25 mouse cellular contexts compared by ENCODE assay signal in genomic region chr10:120269946-120270345, GRCm38 (mm10). TPM values are rescaled to one million over a fixed set of nuclear protein-coding genes. Genes with fewer than 3 reads are reported as not detected.
DNase-seq lines count a peak whose midpoint lies in the region; ATAC-seq and TF ChIP-seq lines count a peak whose summit lies in the region.
"Had no signal": no experiment of that assay in that cellular context is flagged by ENCODE, and none has a peak within 500 bp of the region (broad histone marks: within the 10 kb centered on the region; RNA-seq: fewer than 3 reads in every experiment).

No protein-coding gene starts in this region.

- no peak overlapping the region for H3K4me2 ChIP-seq in forebrain, postnatal 0 days (ENCODE audit: low read depth)
- H3K4me2 ChIP-seq: embryonic facial prominence, embryonic 15.5 days; hindbrain, embryonic 14.5 days; kidney, embryonic 15.5 days; limb, embryonic 15.5 days; liver, embryonic 15.5 days; midbrain, embryonic 12.5 days; neural tube, embryonic 15.5 days had no signal

- 0 out of 2 replicates have a peak, but pooled peaks cover 6% of the 10 kb centered on the region for H3K4me1 ChIP-seq in forebrain, postnatal 0 days (ENCODE audit: insufficient read depth)

- no peak overlapping the region for H3K27ac ChIP-seq in forebrain, postnatal 0 days (ENCODE audit: low read depth, low read length)
- H3K27ac ChIP-seq: embryonic facial prominence, embryonic 15.5 days; heart, adult 2 months; hindbrain, embryonic 14.5 days; kidney, embryonic 15.5 days; limb, embryonic 15.5 days; liver, embryonic 15.5 days; midbrain, embryonic 12.5 days; neural tube, embryonic 15.5 days had no signal

- no peaks in the 10 kb centered on the region for H3K36me3 ChIP-seq in forebrain, postnatal 0 days (ENCODE audit: insufficient read depth)
- H3K36me3 ChIP-seq: embryonic facial prominence, embryonic 15.5 days; kidney, embryonic 15.5 days; limb, embryonic 15.5 days; liver, embryonic 15.5 days; midbrain, embryonic 12.5 days; neural tube, embryonic 15.5 days had no signal

- TF ChIP-seq CTCF in forebrain, postnatal 0 days (IDR thresholded peaks at IDR 0.05; ENCODE audit: low read depth): no peak

- ATAC-seq in forebrain, postnatal 0 days: no peak
- ATAC-seq: forebrain, embryonic 14.5 days had no signal

- H3K27me3 ChIP-seq in forebrain, postnatal 0 days (ENCODE audit: insufficient read depth, low read length): no peaks in the 10 kb centered on the region
- H3K27me3 ChIP-seq: embryonic facial prominence, embryonic 15.5 days; kidney, embryonic 15.5 days; limb, embryonic 15.5 days; liver, embryonic 15.5 days; neural tube, embryonic 15.5 days had no signal

- H3K9ac ChIP-seq in forebrain, postnatal 0 days: no peak overlapping the region
- H3K9ac ChIP-seq: embryonic facial prominence, embryonic 15.5 days; hindbrain, embryonic 14.5 days; kidney, embryonic 15.5 days; limb, embryonic 15.5 days; liver, embryonic 15.5 days; midbrain, embryonic 12.5 days; neural tube, embryonic 15.5 days had no signal

- no peak overlapping the region for H3K4me3 ChIP-seq in forebrain, postnatal 0 days (ENCODE audit: low read depth, low read length)
- H3K4me3 ChIP-seq: embryonic facial prominence, embryonic 15.5 days; heart, adult 2 months; kidney, embryonic 15.5 days; limb, embryonic 15.5 days; liver, embryonic 15.5 days; midbrain, embryonic 12.5 days; neural tube, embryonic 15.5 days had no signal

- no peaks in the 10 kb centered on the region for H3K9me3 ChIP-seq in forebrain, postnatal 0 days (ENCODE audit: low read length)
- H3K9me3 ChIP-seq: embryonic facial prominence, embryonic 15.5 days; kidney, embryonic 15.5 days; limb, embryonic 15.5 days; liver, embryonic 15.5 days; midbrain, embryonic 12.5 days; neural tube, embryonic 15.5 days had no signal

- WGBS in forebrain, postnatal 0 days: 96% methylated on average over 13 of the region's 13 CpGs

- peak; percentile 19 to 33 for DNase-seq in cerebellum, postnatal 10 days
- no peak for DNase-seq in cerebellum, adult 8-10 months
- DNase-seq in kidney, postnatal 10 days: peak; percentile 28
- no peak for DNase-seq in kidney, adult 9 months
- DNase-seq in 416B (ENCODE audit: low read depth) (peak; percentile 28), ES-CJ7 (ENCODE audit: low read depth, low spot score) (peak; percentile 46)
- no peak for DNase-seq in urinary bladder, adult 2 months (ENCODE audit: low spot score)
- no peak for DNase-seq in forebrain, postnatal 0 days
- DNase-seq: cerebellum, adult 11 months; cerebellum, postnatal 25 days; gastrocnemius, postnatal 14 days; heart, adult 2 months; left cerebral cortex, postnatal 4 days; lung, postnatal 14 days; right cerebral cortex, adult 18-20 months; right cerebral cortex, postnatal 4 days; thymus, postnatal 36 days had no signal

RNA-seq across cellular contexts. Expression of gene Llph, which starts 43.1 kb away (rescaled TPM):
- polyA plus RNA-seq in urinary bladder, adult 2 months (2012; rRNA removed): 56.9 and 59.8 TPM in 2 replicates
- total RNA-seq in forebrain, postnatal 0 days (2014; rRNA removed): 22.1 and 23.8 TPM in 2 replicates
- 42.1 and 46.7 TPM in 2 replicates for polyA plus RNA-seq in forebrain, postnatal 0 days (2015; fragmentation: Nextera tagmentation; extraction: Ambion mirVana)

Comparison
In these comparisons a context has a peak if more than half of its experiments do, and no peak if none do; other contexts are left out.
1. DNase-seq: peak in cerebellum, postnatal 10 days (2 of 2), kidney, postnatal 10 days (single experiment), 416B (single experiment) and ES-CJ7 (single experiment); none in cerebellum, adult 8-10 months (single experiment), kidney, adult 9 months (single experiment), urinary bladder, adult 2 months (single experiment) and forebrain, postnatal 0 days (single experiment).